Mouse (Mus musculus) lung, embryonic 16.5 days (tissue): ENCODE measurements around the gene Exoc1. TPM values are rescaled to one million over a fixed set of nuclear protein-coding genes. Genes with fewer than 3 reads are reported as not detected.

Source experiments
- ATAC-seq: fragments of 200-750 bp; cut with Nextera tagmentation; 2 replicates; pipeline ENCODE4 v1.8.0; 2017; ENCODE audit warnings: low read depth, mild to moderate bottlenecking, moderate library complexity
- H3K27ac ChIP-seq: fragments of 300-500 bp; sonication (generic); 2 replicates; pipeline ENCODE4 v1.5.1; 2014; ENCODE audit warnings: mild to moderate bottlenecking, control low read depth, low read length
- H3K27me3 ChIP-seq: fragments of 300-500 bp; sonication (generic); 2 replicates; pipeline ENCODE4 v1.6.1; 2014; ENCODE audit warnings: low read depth, low read length, mixed read lengths; ENCODE audit not compliant: control insufficient read depth, insufficient read depth
- H3K36me3 ChIP-seq: fragments of 300-500 bp; sonication (generic); 2 replicates; pipeline ENCODE4 v1.6.1; 2014; ENCODE audit warnings: low read length; ENCODE audit not compliant: control insufficient read depth, insufficient read depth
- H3K4me1 ChIP-seq: fragments of 300-500 bp; sonication (generic); replicated peaks from 2 replicates; pipeline ENCODE4 v1.6.1; 2014; ENCODE audit warnings: low read length, mixed read lengths; ENCODE audit not compliant: control insufficient read depth, insufficient read depth
- H3K4me2 ChIP-seq: fragments of 300-500 bp; sonication (generic); 2 replicates; pipeline ENCODE4 v1.6.1; 2014; ENCODE audit warnings: low read depth, low read length, control low read depth
- H3K4me3 ChIP-seq: fragments of 300-500 bp; sonication (generic); 2 replicates; pipeline ENCODE4 v1.5.1; 2014; ENCODE audit warnings: mild to moderate bottlenecking, low read length, control low read depth
- H3K9ac ChIP-seq: fragments of 300-500 bp; sonication (generic); 2 replicates; pipeline ENCODE4 v1.6.1; 2014; ENCODE audit warnings: low read length, control low read depth
- H3K9me3 ChIP-seq: fragments of 300-500 bp; sonication (generic); 2 replicates; pipeline ENCODE4 v1.6.1; 2016; ENCODE audit warnings: low read length; ENCODE audit not compliant: control insufficient read depth
- WGBS: fragments of 180-500 bp; shearing (Covaris S2); extraction: QIAGEN DNeasy Blood & Tissue Kit; methylation state at CpG from one replicate; pipeline ENCODE4 v1.1.7; 2014; 5-methylcytosine and 5-hydroxymethylcytosine counted together
- polyA plus RNA-seq: library from polyadenylated mRNA; unstranded; fragments of >200 nt; fragmentation: Nextera tagmentation; extraction: Ambion mirVana; gene quantifications from 2 replicates; pipeline ENCODE4 v1.2.1, GENCODE M21; 2015

The Exoc1 gene
- polyA plus RNA-seq, 1 experiment from 2014 or later: 34.3 TPM

GRCm38 (mm10) chr5:76588551-76589283 is 59.6 kb downstream of the Exoc1 start, which contains the start of gene Cep135:
Gene Cep135 (plus strand): TSS chr5:76588698.
- peak within 1 kb of the TSS; percentile 93 for H3K9ac ChIP-seq
- peak within 1 kb of the TSS; percentile 96 for H3K27ac ChIP-seq
- peak within 1 kb of the TSS; percentile 71 for H3K4me2 ChIP-seq
- peak within 1 kb of the TSS; percentile 94 for H3K4me3 ChIP-seq
- ATAC-seq: peak; percentile 98
- under 1% methylated on average over 86 of the region's 92 CpGs for WGBS
- H3K9me3 ChIP-seq: no peaks in the 10 kb centered on the region
- H3K27me3 ChIP-seq: no peaks in the 10 kb centered on the region
- H3K36me3 ChIP-seq: peaks cover 11% of the 10 kb centered on the region
- peaks cover 5% of the 10 kb centered on the region; the same call in 1 of the 2 replicates for H3K4me1 ChIP-seq

GRCm38 (mm10) chr5:76589311-76589710 is 60.2 kb downstream of the Exoc1 start:
- Histone ChIP-seq H3K9ac (peak overlapping the region; percentile 93), H3K4me3 (peak overlapping the region; percentile 94), H3K27me3 (no peaks in the 10 kb centered on the region), H3K9me3 (no peaks in the 10 kb centered on the region), H3K27ac (peak overlapping the region; percentile 96), H3K4me2 (peak overlapping the region; percentile 71), H3K36me3 (peaks cover 13% of the 10 kb centered on the region), H3K4me1 (peaks cover 5% of the 10 kb centered on the region; the same call in 1 of the 2 replicates)
- ATAC-seq: no peak; the same call in 1 of the 2 replicates
- WGBS: 5% methylated on average over 7 of the region's 7 CpGs

GRCm38 (mm10) chr5:76590009-76590408 is 60.9 kb downstream of the Exoc1 start:
- H3K9me3 ChIP-seq: no peaks in the 10 kb centered on the region
- H3K27me3 ChIP-seq: no peaks in the 10 kb centered on the region
- no peak overlapping the region for H3K4me3 ChIP-seq
- no peak for ATAC-seq
- WGBS: 70% methylated on average over 2 of the region's 2 CpGs
- peaks cover 16% of the 10 kb centered on the region for H3K36me3 ChIP-seq
- H3K4me2 ChIP-seq: no peak overlapping the region
- no peak overlapping the region for H3K27ac ChIP-seq
- H3K9ac ChIP-seq: no peak overlapping the region
- H3K4me1 ChIP-seq: peaks cover 5% of the 10 kb centered on the region; the same call in 1 of the 2 replicates

GRCm38 (mm10) chr5:76591885-76592284 is 62.8 kb downstream of the Exoc1 start:
- H3K27ac ChIP-seq: no peak overlapping the region
- peaks cover 5% of the 10 kb centered on the region; the same call in 1 of the 2 replicates for H3K4me1 ChIP-seq
- H3K9me3 ChIP-seq: no peaks in the 10 kb centered on the region
- no peak overlapping the region for H3K9ac ChIP-seq
- WGBS: 61% methylated on average over 9 of the region's 9 CpGs
- no peak overlapping the region for H3K4me3 ChIP-seq
- no peak overlapping the region for H3K4me2 ChIP-seq
- no peaks in the 10 kb centered on the region for H3K27me3 ChIP-seq
- no peak for ATAC-seq
- peaks cover 31% of the 10 kb centered on the region for H3K36me3 ChIP-seq

- Histone ChIP-seq H3K36me3 (peaks cover 45% of the 10 kb centered on the region), H3K4me3 (no peak overlapping the region)
Measured at GRCm38 (mm10) chr5:76609702-76610370, 80.7 kb downstream of the Exoc1 start.

GRCm38 (mm10) chr5:76612867-76613499 is 83.9 kb downstream of the Exoc1 start:
- H3K9me3 ChIP-seq: no peaks in the 10 kb centered on the region
- no peak overlapping the region for H3K9ac ChIP-seq
- no peak overlapping the region for H3K4me2 ChIP-seq
- H3K4me3 ChIP-seq: no peak overlapping the region
- no peaks in the 10 kb centered on the region for H3K27me3 ChIP-seq
- peaks cover 45% of the 10 kb centered on the region for H3K36me3 ChIP-seq
- ATAC-seq: no peak
- 87% methylated on average over 6 of the region's 6 CpGs for WGBS
- no peaks in the 10 kb centered on the region for H3K4me1 ChIP-seq
- H3K27ac ChIP-seq: no peak overlapping the region

More at GRCm38 (mm10) chr5:76609702-76610370, 80.7 kb downstream of the Exoc1 start:
- WGBS: 89% methylated on average over 8 of the region's 8 CpGs
- Histone ChIP-seq H3K4me1 (no peaks in the 10 kb centered on the region), H3K27me3 (no peaks in the 10 kb centered on the region), H3K4me2 (no peak overlapping the region), H3K27ac (no peak overlapping the region), H3K9ac (no peak overlapping the region), H3K9me3 (no peaks in the 10 kb centered on the region)
- ATAC-seq: no peak

GRCm38 (mm10) chr5:76615276-76615675 is 86.2 kb downstream of the Exoc1 start:
- WGBS: 91% methylated on average over 8 of the region's 8 CpGs
- Histone ChIP-seq H3K4me1 (no peaks in the 10 kb centered on the region), H3K36me3 (peaks cover 47% of the 10 kb centered on the region)

GRCm38 (mm10) chr5:76616196-76616747 is 87.2 kb downstream of the Exoc1 start:
- 88% methylated on average over 2 of the region's 2 CpGs for WGBS
- Histone ChIP-seq H3K27me3 (no peaks in the 10 kb centered on the region), H3K4me1 (no peaks in the 10 kb centered on the region), H3K9ac (no peak overlapping the region), H3K27ac (no peak overlapping the region), H3K36me3 (peaks cover 48% of the 10 kb centered on the region), H3K4me2 (no peak overlapping the region), H3K9me3 (no peaks in the 10 kb centered on the region), H3K4me3 (no peak overlapping the region)
- ATAC-seq: no peak

More at GRCm38 (mm10) chr5:76615276-76615675, 86.2 kb downstream of the Exoc1 start:
- Histone ChIP-seq H3K27ac (no peak overlapping the region), H3K9me3 (no peaks in the 10 kb centered on the region), H3K27me3 (no peaks in the 10 kb centered on the region), H3K9ac (no peak overlapping the region), H3K4me3 (no peak overlapping the region), H3K4me2 (no peak overlapping the region)
- no peak for ATAC-seq

GRCm38 (mm10) chr5:76618750-76619149 is 89.6 kb downstream of the Exoc1 start:
- Histone ChIP-seq H3K27ac (no peak overlapping the region), H3K9me3 (no peaks in the 10 kb centered on the region), H3K4me3 (no peak overlapping the region), H3K27me3 (no peaks in the 10 kb centered on the region), H3K36me3 (peaks cover 48% of the 10 kb centered on the region), H3K4me2 (no peak overlapping the region), H3K9ac (no peak overlapping the region), H3K4me1 (no peaks in the 10 kb centered on the region)
- no peak for ATAC-seq
- 79% methylated on average over 7 of the region's 7 CpGs for WGBS
